Mouse (Mus musculus) mature B cell (primary cell): ENCODE results near the gene Mbnl1.

ENCODE experiments used
- in situ Hi-C: fragments of 300-500 bp; cut with MboI; formaldehyde crosslinking; loops from 2 replicates; pipeline ENCODE4 v1.14.3; 2019

Mbnl1 gene

DNA sequence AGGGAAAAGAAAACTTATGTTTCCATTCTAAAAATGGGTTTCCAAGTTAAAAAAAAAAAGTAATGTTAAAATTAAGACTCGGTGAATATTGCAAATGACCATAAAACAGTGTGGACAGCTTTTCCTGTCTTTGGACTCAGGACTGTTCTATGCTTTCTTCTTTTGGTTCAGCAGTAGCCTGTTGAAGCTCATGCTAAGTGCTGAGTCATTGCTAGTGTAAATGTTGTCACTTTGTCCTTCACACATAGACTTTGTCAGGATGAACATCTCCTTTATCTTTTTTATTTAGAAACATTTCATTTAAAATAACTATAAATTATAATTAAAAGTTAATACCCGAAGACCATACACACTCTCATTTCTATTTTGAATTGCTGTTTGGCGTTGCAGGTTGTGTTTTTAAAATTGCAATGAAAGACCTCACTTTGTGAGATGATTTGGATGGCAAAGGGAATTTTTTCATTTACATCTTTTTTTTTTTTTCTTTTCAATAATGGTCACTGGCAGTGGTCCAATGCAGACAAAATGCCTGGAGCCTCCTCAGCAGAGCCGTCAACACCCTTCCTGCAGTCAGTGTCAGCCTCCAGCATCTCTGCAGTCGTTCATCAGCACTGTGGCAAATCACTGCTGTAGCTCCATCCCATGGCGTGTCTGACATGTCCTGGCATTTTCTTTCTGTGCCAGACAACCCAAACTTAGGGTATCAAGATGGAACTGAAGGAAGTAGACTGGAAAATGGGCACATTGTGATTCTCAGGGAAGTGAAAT, 96.4 kb downstream of the Mbnl1 start:
- in situ Hi-C loops: no loop called here

DNA sequence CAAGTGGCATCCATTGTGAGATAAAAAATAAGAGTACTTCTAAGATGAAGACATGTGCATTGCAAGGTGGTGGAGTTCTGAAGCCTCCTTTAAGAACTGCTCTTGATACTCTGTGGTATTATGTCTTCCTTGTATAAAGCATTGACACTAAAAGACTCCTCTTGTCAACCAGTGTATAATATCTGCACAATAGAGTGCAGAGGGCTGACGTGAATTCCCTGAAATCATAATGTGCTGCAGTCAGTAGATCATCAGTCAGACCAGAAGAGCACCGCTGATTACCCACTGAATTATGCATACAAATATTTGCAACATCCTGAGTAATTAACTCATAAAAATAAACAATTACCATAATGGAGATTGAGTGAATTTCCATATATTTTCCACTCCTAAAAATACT, 97.2 kb downstream of the Mbnl1 start:
- in situ Hi-C loops: no loop called here

DNA sequence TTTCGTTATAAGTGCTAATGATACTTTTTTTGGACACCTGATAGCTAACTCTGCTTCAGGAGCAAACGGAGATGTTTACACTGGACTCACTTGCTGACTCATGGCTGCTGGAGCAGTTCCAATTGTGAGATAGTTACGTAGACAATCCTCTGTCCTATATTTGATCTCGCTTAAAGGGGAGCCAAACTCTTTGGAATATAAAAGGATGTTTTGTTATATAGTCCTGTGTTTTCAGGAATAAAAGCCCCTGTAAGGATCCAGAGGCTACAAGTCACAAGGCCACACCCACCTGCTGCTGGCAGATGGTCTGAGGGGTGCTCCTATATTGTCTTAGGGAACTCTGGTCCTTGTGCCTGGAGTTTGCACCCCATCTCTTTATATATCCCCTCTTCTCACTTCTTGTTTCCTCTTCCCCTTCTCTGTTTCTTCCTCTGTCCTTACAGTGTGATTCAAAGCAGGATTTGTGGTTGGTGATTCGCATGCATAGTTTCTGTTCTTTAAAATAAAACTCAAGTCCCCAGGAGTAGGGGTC, 97.9 kb downstream of the Mbnl1 start:
- in situ Hi-C loops: no loop called here

DNA sequence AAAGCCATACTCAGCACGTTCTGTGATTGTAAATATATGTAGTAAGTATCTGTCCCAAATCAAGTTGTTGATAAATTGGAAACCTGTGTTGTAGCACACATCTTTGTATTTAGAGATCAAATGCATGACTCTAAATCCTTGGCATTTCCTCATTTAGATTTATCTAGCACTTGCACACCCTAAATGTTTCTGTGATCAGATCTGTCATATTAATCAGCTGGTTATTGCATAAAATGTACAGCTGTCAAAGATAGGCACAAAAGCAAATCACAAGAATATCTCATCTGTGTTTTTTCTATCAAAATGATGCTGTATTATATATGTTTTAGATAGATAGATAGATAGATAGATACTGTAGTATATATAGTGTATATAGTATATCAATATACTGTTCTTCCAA, 98.9 kb downstream of the Mbnl1 start:
- in situ Hi-C loops: no loop called here

DNA sequence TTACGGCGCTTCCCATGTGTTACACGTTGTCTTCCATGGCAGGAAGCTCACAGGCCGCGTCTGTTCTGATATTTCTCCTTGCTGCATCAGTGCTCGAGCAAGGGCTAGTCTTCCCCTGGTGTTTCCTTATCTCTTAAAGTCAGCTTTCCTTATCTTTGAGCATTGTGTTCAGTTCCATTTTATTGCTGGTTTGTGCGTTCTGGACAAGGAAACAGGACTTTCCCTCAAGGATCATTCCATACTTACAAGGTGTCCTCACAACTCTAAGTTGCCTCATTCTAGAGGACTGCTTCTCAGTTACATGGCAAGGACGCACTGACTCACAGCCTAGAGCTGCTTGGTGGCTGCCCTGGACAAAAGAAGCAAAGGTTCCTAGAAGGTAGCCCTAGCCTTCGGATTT, 101.6 kb downstream of the Mbnl1 start:
- in situ Hi-C loops: no loop called here

DNA sequence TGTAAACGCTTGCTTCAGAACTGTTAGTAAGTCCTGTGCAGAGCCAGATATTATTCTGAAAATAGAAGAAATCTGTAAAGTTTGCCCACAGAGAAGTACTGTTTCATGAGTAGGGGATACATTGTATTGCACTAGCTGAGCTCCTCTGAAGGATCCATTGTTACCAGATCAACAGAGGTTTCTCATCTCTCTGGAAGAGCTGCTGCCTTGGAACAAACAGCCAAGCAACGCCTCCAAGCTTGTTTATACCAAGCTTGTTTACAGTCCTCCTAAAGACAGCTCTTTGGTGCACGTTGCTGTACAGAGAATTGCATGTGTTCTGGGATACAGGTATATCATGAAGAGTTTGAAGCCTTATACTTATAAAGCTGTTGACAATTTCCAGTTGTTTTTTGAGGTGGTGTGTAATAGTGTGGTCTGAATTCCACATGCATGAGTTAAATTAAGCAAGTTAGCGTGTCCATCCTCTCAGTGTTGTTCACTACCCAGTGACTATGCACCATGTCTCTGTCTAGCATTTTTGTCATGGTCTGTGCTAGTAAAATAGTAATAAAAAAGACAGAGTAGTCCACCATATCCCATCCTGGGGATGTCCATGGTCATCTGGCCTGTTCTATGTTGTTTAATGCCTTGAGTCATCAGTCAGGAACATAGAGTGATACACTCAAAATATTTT, 102.4 kb downstream of the Mbnl1 start:
- in situ Hi-C loops: no loop called here

DNA sequence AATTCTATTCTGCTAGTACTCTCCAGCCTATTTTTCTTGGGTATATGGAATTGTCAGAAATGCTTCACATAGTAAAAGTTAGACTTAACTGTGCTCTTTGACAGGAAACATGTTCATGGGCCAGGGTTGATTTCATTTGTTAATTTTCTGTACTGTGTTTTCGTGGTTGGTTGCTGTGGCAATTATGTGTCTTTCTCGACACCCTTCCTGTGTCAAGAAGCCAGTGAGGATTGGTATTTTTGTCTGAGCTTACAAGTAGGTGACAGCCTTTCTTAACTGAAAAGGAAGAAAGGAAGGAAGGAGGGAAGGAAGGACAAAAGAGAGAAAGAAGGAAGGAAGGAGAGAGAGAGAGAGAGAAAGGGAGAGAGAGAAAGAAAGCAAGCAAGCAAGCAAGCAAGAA, 103.3 kb downstream of the Mbnl1 start:
- in situ Hi-C loops: no loop called here

DNA sequence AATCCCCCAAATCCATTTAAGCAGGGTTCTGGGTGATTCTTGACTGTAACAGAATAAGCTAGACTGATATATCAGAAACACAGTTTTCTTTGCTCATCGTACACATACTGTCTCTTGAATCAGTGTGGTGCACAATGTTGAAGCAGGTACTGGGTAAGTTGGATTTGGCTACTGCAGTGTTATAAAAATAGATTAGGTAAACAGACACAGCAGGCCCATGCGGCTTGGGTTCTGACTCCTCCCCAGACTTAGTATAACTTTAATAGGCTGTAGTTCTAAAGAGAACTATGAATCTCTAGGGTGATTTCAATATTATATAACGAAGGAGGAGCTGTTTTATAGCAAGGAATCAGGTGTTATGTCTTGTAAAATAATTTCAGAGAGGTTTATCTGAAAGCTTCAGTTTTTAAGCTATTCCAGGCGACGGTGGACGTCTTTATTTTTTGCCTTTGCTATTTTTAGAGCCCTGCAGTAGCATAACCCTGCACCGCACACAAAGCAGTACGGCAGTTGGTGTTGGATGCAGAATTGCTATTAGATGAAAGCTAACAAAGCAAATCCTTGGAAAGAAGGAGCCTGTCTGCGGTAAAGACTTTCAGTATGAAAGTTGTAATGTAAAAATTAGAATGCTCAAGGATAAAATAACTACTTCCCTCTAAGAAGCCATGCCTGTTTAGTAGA, 103.9 kb downstream of the Mbnl1 start:
- in situ Hi-C loops: no loop called here

DNA sequence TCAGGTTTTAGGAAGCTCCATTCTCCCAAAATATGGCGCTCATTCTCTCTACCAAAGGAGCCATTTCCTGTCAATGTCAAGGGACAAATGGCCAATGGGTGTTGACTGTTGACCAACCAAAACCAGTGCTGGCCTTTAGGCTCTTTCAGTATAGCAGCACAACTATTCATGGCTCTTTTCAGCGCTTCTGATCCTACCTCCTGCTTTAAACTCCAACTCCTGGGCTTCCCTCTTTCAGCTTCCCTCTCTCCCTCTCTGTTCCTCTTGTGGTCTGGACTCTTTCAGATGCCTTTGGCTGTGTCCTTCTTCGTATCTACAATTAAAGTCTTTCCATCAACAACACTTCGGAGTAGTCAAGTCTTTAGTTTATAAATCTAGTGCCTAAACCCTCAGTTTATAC, 107.2 kb downstream of the Mbnl1 start:
- in situ Hi-C loops: no loop called here

DNA sequence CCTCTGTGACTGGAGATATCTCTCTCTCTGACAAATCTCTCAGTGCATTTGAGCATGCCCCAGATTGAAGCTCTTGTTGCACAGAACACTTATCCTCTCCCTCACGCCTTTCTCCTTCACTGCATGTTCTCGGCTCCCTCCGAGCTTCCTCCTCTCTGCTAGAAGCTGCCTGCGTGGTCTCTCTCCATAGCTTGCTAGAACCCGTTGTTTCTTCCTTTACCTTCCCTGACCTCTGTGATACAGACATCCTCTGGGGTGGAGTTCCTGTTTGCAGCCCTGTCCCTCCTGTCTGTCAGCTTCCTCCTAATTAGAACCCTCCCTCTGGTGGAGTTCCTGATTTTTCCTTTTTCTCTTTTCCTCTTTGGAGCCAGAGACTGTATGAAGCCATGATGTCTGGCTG, 108.1 kb downstream of the Mbnl1 start:
- in situ Hi-C loops: no loop called here

DNA sequence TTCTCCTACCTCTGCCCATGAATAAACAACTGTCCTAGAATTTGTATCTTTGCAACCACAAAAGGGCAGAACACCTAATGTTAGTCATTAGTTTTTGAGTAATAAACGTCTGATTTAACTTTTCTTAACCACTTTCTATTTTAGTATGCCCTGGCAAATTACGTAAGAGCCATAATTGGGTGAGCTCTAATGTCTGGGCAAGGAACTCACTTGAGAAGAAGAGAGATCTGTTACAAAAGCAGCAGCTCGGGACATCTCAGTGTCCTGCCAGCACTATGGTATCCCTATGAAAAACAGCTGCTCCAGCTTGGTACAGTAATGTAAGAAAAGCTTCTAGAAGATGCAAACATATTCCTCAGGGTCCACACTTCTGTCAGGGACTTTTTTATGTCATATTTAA, 109.5 kb downstream of the Mbnl1 start:
- in situ Hi-C loops: no loop called here

DNA sequence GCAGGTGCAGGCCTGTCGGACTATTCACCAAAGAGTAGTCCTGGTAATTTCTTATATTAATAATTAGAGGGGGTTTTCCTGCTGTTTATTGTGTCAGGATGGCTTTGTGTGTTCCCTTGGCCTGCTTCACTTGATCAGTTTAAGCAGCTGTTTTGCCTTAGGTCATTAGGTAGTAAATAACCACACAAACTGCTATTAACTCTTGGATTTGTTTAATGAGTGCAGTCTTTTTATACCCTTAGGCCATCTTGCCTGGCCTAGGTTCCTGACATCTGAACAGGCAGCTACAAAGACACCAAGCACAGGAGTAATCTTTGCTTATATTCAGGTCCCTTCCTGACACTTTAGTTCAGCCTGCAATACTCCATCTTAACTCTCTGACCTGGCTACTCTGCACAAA, 110.0 kb downstream of the Mbnl1 start:
- in situ Hi-C loops: no loop called here

DNA sequence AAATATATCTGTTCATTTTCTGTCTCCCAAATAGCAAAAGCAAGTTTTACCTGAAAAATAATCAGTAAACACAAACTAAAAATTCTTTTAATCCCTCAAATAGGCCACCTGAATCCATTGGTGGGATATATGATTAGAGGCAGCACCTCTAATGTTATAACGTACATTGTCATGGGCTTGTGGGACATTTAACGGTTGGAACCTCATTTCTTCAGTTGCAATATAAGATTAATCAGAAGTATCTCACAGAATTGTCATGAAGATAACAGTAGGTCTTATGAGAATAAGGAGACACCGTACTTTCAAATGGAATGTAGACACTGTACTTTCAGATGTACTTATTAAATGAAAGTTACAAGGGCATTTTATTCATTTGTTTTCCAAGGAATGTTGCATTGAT, 112.1 kb downstream of the Mbnl1 start:
- in situ Hi-C loops: no loop called here

DNA sequence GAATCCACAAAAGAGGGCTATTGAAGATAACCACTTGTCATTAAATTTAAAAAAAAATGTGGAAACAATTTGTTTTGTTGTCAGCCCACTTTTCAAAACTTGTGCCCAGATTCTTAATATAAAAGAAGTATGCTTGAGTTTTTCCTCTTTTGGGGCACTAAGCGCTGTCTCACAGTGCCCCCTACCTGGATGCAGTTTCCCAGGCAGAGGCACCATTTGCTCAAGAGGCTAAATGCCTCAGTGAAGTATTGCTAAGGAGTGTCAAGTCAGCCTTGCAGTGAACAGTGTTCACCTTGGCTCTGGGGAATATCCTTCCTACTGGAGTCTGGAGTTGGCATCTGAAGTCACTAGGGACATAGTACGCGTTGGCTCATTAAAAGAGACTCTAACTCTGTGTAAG, 113.4 kb downstream of the Mbnl1 start:
- in situ Hi-C loops: no loop called here

DNA sequence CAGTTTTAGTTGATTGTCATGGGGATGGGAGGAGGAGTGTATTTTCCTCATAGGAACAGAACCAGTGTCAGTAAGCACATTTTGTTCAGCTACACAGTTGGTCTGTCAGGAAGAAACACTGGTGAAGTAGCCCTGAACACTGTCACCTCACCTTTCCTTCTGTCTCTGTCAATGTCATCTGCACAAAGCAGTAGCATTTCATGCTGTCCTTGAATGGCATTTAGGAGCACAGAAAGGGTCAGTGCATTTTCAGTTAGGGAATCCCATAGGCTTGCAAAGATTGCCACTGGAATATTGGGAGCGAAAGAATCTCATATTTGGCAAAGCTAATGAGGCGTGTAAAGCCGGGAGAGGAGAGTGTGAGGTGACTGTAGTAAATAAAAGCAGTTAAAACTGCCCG, 114.5 kb downstream of the Mbnl1 start:
- in situ Hi-C loops: no loop called here

DNA sequence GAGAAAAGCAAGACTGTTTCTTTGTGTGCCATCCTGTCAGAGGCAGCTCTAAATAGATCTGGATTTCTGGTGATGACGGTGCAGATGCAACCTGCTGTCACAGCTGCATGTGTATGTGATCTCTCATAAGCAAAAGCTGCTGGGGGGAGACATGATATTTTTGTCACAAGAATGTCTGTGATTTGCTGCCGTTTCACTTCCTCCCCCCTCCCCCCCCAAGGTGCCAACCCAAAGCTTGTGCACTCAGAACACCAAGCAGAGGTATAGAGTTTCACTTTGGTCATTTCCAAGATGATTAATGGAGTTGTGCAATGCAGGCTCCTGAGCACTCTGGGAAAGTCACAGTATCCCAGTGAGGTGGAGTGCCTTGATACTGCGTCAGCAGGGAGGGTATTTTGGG, 116.7 kb downstream of the Mbnl1 start:
- in situ Hi-C loops: no loop called here

DNA sequence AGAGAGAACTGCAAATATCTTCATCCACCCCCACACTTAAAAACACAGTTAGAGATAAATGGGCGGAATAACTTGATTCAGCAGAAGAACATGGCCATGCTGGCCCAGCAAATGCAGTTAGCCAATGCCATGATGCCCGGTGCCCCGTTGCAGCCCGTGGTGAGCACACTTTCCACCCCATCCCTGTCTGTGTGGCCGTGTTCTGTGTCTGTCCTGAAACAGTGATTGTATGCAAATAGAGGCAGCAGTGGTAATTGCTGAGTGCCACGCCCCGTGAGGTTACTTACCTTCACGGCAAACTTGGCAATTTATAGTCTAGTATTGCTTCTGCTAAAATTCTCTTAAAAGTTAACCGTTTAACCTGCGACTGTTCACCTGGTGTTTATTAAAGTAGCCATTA, 123.0 kb downstream of the Mbnl1 start:
- in situ Hi-C loops: no loop called here

DNA sequence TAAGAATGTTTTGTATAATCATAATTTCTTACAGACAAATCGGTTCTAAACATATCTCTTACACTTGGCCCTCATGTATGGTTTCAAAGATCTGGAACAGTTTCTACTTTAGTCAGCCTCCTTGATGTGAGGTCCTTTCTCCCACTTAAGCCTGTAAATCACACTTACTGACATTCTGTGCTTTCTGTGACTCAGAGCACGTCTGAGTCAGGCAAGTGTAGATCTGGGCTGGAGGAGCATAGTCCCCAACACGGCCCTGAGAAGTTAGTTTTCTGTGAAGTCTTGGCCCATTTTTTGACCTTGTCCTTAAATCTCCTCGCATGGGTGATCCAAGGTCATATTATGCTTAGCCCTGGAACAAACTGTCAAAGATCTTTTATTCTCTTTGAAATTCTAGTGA, 124.4 kb downstream of the Mbnl1 start:
- in situ Hi-C loops: no loop called here

DNA sequence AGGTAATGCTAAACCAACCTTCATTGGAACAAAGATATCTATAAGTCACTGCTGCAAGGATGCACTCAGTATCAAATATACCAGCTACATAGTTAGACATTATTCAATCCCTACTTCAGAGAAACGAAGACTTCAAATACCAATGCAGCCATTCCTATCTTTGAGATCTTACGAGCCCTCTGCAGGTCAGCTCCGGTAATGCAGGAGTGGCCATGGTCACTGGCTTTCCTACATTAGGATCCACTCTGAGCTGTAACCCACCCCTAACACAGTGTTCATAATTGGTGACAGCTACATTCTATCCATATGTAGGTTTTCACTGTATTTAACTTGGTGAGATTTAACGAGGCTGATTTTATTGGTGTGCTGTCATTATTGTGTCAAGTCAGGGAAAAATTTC, 129.1 kb downstream of the Mbnl1 start:
- in situ Hi-C loops: no loop called here

DNA sequence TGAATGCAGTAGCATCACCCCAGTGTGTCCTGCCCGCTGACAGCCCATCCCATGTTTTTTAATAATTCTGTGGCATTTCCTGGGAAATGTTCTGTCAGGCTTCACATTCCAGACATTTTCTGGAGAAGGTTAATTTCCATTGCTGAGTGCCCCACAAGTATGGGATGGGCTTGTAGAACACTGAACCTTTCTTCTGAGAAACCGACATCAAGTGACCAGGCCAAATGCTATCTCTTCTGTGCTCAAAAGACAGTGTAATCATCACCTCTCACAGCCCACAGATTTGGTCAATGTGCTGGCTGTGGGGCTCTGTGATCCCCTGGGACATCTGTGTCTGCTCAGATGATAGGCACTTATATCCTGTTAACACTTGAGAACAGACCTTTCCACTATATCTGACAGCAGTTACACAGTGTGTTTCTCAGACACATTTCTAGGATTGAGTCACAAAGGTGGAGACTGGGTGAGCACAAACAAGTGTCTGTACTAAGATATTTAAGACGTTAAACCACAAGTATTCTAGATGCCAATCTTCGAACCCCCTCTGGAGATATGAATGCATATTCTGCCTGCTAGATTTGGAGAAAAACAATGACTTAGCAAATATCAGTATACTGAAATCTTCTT, 130.4 kb downstream of the Mbnl1 start:
- in situ Hi-C loops: no loop called here

DNA sequence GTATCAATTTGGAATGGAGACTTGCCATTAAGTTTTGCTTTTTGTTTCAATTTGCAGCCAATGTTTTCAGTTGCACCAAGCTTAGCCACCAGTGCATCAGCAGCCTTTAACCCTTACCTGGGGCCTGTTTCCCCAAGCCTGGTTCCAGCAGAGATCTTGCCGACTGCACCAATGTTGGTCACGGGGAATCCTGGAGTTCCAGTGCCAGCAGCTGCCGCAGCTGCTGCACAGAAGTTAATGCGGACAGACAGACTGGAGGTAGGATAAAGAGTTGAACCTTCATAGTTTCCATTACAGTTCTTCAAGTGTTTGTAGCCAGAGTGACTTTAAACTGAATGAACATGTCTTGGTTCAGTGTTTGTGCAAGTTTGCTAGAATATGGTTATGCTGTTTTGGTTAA, 131.0 kb downstream of the Mbnl1 start:
- in situ Hi-C loops: no loop called here

DNA sequence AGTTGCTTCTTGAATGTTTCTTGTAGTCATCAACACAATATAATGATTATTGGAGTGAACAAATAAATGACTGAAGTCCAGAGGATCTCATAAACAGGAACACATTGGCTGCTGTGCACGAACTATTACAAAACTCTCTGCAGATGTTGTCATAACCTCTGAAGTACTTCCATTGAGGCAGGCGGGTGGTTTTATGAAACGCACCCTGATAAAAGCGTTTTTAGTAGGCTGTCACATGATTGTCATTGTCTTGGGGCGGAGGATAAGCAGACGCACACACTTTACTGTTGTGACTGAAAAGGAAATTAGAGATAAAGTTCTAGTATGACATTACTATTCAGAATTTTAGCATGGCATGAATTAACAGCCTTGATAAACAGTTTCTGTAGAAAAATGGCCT, 131.6 kb downstream of the Mbnl1 start:
- in situ Hi-C loops: no loop called here
